Mouse (Mus musculus): ENCODE data around the gene Rab9b. TPM values are rescaled to one million over a fixed set of nuclear protein-coding genes. Genes with fewer than 3 reads are reported as not detected.

Gene Rab9b
- polyA plus RNA-seq, 1 experiment from 2014 or later: 0.14 TPM

- no peak overlapping the region for H3K4me3 ChIP-seq (ENCODE audit: low read depth, low read length)
- 83% methylated on average over 6 of the region's 6 CpGs for WGBS (ENCODE audit: insufficient replicate concordance)
- ATAC-seq (replicated peaks; ENCODE audit: insufficient number of reproducible peaks, low FRiP score, low TSS enrichment): no peak
These were observed 48.8 kb downstream of the Rab9b start for GRCm38 (mm10) chrX:136819752-136820151.

More at GRCm38 (mm10) chrX:136819752-136820151, 48.8 kb downstream of the Rab9b start:
- Histone ChIP-seq H3K27ac (ENCODE audit: low read depth, low read length) (no peak overlapping the region), H3K9me3 (replicated peaks; ENCODE audit: control insufficient read depth, low read length) (no peaks in the 10 kb centered on the region), H3K27me3 (ENCODE audit: control insufficient read depth, insufficient read depth, low read length) (no peaks in the 10 kb centered on the region; the same call in 1 of the 2 replicates), H3K36me3 (ENCODE audit: control insufficient read depth, insufficient read depth, low read length) (no peaks in the 10 kb centered on the region), H3K4me2 (no peak overlapping the region), H3K9ac (ENCODE audit: low read depth, low read length) (no peak overlapping the region), H3K4me1 (ENCODE audit: control insufficient read depth, insufficient read depth, low read length) (no peaks in the 10 kb centered on the region)

Other genes starting within 250 kb of the Rab9b start
- 7.3 and 7.6 TPM in 2 replicates for gene Tceal1, start 160.8 kb downstream of the Rab9b start, polyA plus RNA-seq (2014; fragmentation: Nextera tagmentation; extraction: Ambion mirVana)
- gene Morf4l2, start 125.1 kb downstream of the Rab9b start, polyA plus RNA-seq (2014; fragmentation: Nextera tagmentation; extraction: Ambion mirVana): 449 and 475 TPM in 2 replicates
- 0.10 TPM in 1 of 2 replicates, not detected in the other for gene Glra4, start 88.6 kb downstream of the Rab9b start, polyA plus RNA-seq (2014; fragmentation: Nextera tagmentation; extraction: Ambion mirVana)
- gene Plp1, start 46.1 kb downstream of the Rab9b start, polyA plus RNA-seq (2014; fragmentation: Nextera tagmentation; extraction: Ambion mirVana): 8.1 and 8.5 TPM in 2 replicates
- not detected in 2 replicates for gene H2bfm, start 58.6 kb upstream of the Rab9b start, polyA plus RNA-seq (2014; fragmentation: Nextera tagmentation; extraction: Ambion mirVana)
- gene Tmsb15b2, start 106.7 kb upstream of the Rab9b start, polyA plus RNA-seq (2014; fragmentation: Nextera tagmentation; extraction: Ambion mirVana): 11.9 and 22.9 TPM in 2 replicates
- 1.3 and 4.3 TPM in 2 replicates for gene Tmsb15l, start 108.1 kb upstream of the Rab9b start, polyA plus RNA-seq (2014; fragmentation: Nextera tagmentation; extraction: Ambion mirVana)
- 12.4 and 13.3 TPM in 2 replicates for gene Tmsb15b1, start 108.1 kb upstream of the Rab9b start, polyA plus RNA-seq (2014; fragmentation: Nextera tagmentation; extraction: Ambion mirVana)
- gene Zcchc18, start 124.4 kb upstream of the Rab9b start, polyA plus RNA-seq (2014; fragmentation: Nextera tagmentation; extraction: Ambion mirVana): 4.2 TPM in 2 replicates
- 4.9 and 5.5 TPM in 2 replicates for gene Slc25a53, start 169.5 kb upstream of the Rab9b start, polyA plus RNA-seq (2014; fragmentation: Nextera tagmentation; extraction: Ambion mirVana)
- gene Fam199x, start 180.8 kb upstream of the Rab9b start, polyA plus RNA-seq (2014; fragmentation: Nextera tagmentation; extraction: Ambion mirVana): 7.6 and 7.9 TPM in 2 replicates

Measured in heart, embryonic 11.5 days (tissue).